Mouse (Mus musculus) monocyte, adult 59 days (primary cell): ENCODE results near the gene Gata3. TPM values are rescaled to one million over a fixed set of nuclear protein-coding genes. Genes with fewer than 3 reads are reported as not detected.

Experiments
- total RNA-seq, 2 experiments: library from RNA; stranded (reverse); gene quantifications; one replicate each; pipeline ENCODE4 v1.2.4; 2023

The Gata3 gene
- 1 to 10 TPM in 1 of 2 experiments, under 1 TPM in 1; 0.30 to 1.6 TPM for total RNA-seq

GRCm38 (mm10) chr2:9889651-9890183 lies at the start of gene Gata3:
Gene Gata3, minus strand, starts transcription at chr2:9890034.

GRCm38 (mm10) chr2:9888913-9889650 lies 752 bp downstream of the Gata3 start, which contains the start of gene 9230102O04Rik:
Gene 9230102O04Rik, minus strand, starts transcription at chr2:9889540.

GRCm38 (mm10) chr2:9881051-9881591 lies 8.7 kb downstream of the Gata3 start, which contains the start of gene 4930412O13Rik:
Gene 4930412O13Rik, plus strand, starts transcription at chr2:9881252.

Other genes with a start within 250 kb of the Gata3 start
- not detected for gene 4930412O13Rik, start 8.8 kb downstream of the Gata3 start, total RNA-seq
- not detected for gene 9230102O04Rik, start 494 bp downstream of the Gata3 start, total RNA-seq
- 10 to 100 TPM; 15.1 to 18.5 TPM for gene Taf3, start 158.6 kb upstream of the Gata3 start, total RNA-seq
- gene Atp5c1, start 190.5 kb upstream of the Gata3 start, total RNA-seq = 100 to 1,000 TPM; 147 to 162 TPM
- gene Kin, start 190.6 kb upstream of the Gata3 start, total RNA-seq = 10 to 100 TPM; 17.2 to 18.6 TPM
- not detected for gene Itih2, start 241.4 kb upstream of the Gata3 start, total RNA-seq